Mouse (Mus musculus) heart, postnatal 36 days (tissue): Measurements from ENCODE around the gene Lpcat2. TPM values are rescaled to one million over a fixed set of nuclear protein-coding genes. Genes with fewer than 3 reads are reported as not detected.
A peak's percentile ranks its signal among the peaks of the same experiment; 100 is the strongest.
"Not testable (repeated sequence)": the region's sequence is repeated elsewhere in the genome, so short reads cannot be mapped to it uniquely, and the experiment has no call there.

ENCODE experiments used
- DNase-seq, 2 experiments: peaks; one replicate each; pipeline ENCODE4 v3.0.0; 2021 to 2022
- intact Hi-C: fragments of 180-260 bp; cut with DNase I; formaldehyde crosslinking; loops from one replicate; pipeline ENCODE4 v1.15.1; 2025
- total RNA-seq, 2 experiments: library from RNA; stranded (reverse); gene quantifications; 2 replicates each; pipeline ENCODE4 v1.2.3; 2021

The Lpcat2 gene
- total RNA-seq, 2 experiments from 2014 or later, result 1.2 to 1.6 TPM

- intact Hi-C loops, result no loop called here
- DNase-seq, result no peak
Observed at GRCm38 (mm10) chr8:92851381-92851780, 3.8 kb upstream of the Lpcat2 start.

DNA sequence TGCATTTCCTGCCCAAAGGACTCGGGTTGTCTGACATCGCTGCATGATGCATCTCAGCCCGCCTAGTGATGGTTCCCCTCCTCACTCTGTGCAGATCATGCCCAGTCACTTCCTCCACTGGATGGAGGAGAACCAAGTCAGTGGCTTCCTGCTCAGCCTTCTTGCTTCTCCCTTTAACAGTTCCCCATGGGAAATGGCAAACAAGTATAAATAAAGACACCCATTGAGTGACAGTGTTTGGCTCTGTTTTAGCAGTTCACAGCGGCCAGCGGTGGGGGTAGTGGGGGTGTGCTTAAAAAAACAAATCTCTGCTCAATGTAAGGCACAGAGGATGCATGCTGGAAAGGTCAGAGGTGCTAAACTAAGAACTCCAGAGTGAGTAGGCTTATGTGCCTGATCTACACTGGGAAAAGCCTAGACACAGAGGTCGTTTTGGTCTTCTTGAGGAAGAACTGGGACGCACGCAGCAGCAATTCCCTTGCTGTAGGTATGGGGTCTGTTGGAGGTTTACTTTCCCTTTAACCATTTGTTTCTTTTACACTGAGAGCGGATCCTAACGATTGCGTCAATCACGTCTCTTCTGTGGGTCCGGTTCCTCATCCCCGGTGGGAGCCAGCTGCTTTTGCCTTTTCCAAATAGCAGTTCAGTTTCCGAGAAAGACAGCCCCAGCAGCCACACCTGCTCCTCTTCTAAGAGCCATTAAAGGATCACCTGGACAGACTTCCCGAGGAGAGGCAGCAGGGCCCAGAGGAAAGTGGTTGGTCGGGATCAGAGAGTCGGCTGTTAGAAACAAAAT lies 1.8 kb upstream of the Lpcat2 start:
- DNase-seq, result no peak

GRCm38 (mm10) chr8:92854673-92855072 lies 466 bp upstream of the Lpcat2 start:
- DNase-seq, result no peak
- intact Hi-C loops, result no loop called here

More for the DNA sequence above, 1.8 kb upstream of the Lpcat2 start:
- intact Hi-C loops, result loop anchor here (2.0 kb wide), 1 partner anchor 17 kb away; no protein-coding TSS in a partner anchor

DNA sequence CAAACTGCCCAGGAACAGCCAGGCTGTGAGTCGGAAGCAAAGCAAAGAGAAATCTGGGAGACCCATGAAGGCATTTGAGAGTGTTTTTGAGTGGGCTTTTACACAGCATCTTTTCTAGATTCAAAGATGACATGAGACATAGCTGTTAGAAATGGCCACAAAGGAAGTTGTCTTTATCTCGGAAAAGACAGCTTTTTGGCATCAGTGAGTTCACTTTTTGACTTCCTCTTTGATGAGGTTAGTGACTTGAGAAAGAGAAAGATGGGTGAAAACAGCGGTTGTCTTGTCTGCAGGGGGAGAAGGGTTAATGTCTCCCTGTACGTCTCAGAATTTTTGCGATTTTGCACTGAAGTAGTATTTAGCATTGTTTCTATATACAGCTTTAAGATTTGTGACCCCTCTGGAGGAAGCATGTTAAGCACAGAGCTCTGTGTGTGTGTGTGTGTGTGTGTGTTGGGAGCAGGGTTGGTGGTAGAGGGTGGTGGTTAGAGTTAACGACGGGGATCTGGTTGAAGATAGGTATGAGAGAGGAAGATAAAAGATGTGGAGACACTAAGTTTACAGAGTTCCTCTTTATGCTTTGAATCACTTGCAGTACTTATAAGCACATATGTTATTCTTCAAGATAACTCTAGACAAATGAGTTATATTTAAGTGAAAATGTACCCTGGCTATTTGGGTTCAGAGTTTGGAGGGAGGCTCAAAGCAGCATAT lies 1.3 kb downstream of the Lpcat2 start:
- no peak for DNase-seq
- intact Hi-C loops, result no loop called here

DNA sequence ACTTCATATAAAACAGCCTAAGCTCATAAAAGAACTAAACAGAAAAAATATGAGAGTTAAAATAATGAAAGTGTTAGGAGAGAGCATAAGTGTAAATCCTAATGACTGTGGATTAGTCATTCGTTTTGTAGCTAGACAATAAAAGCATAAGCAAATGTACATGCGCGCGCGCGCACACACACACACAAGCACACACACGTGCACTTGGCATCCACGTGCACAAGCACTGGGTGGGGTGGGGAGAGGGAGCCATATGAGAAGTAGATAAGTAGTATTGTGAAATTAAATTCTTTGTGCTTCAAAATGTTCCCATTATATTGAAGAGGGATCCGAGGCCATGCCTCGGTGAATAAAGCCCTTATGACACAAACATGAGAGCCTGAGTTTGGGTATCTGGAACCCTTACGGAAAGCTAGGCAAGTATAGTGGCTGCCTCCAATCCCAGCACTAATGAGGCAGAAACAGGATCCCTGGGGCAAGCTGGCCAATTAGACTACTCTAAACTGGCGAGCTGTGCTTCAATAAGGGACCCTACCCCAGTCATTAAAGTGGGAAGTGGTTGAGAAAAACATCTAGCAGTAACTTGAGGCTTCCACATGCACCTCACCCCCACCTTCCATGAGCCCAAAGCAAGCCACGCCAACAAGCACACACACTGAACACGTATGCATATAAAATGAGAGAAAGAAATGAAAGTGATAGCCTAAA lies 3.5 kb downstream of the Lpcat2 start:
- intact Hi-C loops, result no loop called here
- DNase-seq, result no peak

- intact Hi-C loops, result no loop called here
- DNase-seq, result no peak
Observed at GRCm38 (mm10) chr8:92861977-92862376, 6.8 kb downstream of the Lpcat2 start.

DNA sequence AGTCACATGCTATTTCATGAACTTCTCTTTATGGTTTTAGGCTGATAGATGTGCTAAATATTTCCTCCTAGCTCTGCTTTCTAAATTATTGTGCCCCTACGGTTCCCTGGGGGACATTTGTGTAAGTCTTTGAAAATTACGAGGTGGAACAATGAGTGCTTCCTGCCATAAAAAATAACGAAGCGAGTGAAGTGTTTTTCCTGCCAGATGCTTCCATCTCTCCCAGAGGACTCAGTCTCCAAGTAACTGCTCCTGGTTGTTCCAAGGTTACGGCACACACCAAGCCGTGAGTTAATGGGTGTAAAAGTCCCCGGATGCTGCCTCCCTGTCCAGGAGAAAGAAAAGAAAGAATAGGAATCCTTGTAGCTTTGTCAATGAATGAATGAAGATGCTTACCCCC lies 15.1 kb downstream of the Lpcat2 start:
- intact Hi-C loops, result loop anchor here (2.0 kb wide), 1 partner anchor 17 kb away; no protein-coding TSS in a partner anchor
- DNase-seq, result no peak

- no peak for DNase-seq
- intact Hi-C loops, result no loop called here
Observed at GRCm38 (mm10) chr8:92872063-92872759, 17.1 kb downstream of the Lpcat2 start.

GRCm38 (mm10) chr8:92875795-92876194 lies 20.7 kb downstream of the Lpcat2 start:
- intact Hi-C loops, result no loop called here
- no peak for DNase-seq

- intact Hi-C loops, result no loop called here
- DNase-seq, result no peak
Observed at GRCm38 (mm10) chr8:92881247-92881646, 26.1 kb downstream of the Lpcat2 start.

DNA sequence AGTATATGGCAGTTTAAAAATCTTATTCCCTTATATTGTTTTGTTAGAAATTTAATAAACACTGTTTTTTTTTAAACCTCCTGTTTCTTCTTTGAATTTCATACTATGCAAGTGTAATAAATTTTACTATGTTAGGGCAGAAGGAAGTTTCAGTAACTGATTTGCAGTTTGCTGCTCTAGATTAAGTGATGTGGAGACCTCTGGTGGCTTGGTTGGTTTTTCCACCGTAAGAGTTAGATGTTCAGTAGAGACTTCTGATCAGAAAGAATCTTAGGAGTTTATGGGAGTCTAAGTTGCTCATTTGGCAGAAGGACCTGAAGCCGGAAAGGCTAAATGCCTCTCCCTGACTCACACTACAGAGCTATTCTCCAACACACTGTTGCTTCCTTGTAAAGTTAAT lies 28.6 kb downstream of the Lpcat2 start:
- intact Hi-C loops, result loop anchor here (1.0 to 2.0 kb wide), 2 partner anchors 65 to 115 kb away; no protein-coding TSS in a partner anchor
- DNase-seq, result peak; percentile 24 to 25

DNA sequence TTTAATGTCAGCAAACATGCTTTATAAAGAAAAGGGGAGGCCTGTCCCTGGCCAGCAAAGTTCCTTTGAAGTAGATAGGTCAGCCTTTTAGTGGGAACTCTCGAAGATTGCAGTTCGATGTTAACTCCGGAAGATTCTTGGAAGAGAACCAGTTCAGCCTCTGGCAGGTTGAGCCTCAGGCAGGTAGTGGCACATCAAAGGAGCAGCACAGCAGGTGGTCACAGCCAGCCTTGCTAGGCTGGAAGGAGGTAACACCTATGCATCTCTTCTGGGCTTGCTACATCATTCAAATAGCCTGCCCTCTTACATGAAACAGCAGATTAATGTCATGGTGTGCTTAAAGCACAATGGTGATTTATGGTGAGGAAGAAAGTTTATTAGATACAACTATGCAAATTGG lies 37.1 kb downstream of the Lpcat2 start:
- DNase-seq, intact Hi-C loops: not testable (repeated sequence)

GRCm38 (mm10) chr8:92893870-92894269 lies 38.7 kb downstream of the Lpcat2 start:
- intact Hi-C loops, result no loop called here
- no peak for DNase-seq

- intact Hi-C loops, result loop anchor here (5.0 kb wide), 1 partner anchor 1282 kb away; the partner anchor contains the start of gene Mt1
- no peak for DNase-seq
Observed at GRCm38 (mm10) chr8:92895053-92895452, 39.9 kb downstream of the Lpcat2 start.

DNA sequence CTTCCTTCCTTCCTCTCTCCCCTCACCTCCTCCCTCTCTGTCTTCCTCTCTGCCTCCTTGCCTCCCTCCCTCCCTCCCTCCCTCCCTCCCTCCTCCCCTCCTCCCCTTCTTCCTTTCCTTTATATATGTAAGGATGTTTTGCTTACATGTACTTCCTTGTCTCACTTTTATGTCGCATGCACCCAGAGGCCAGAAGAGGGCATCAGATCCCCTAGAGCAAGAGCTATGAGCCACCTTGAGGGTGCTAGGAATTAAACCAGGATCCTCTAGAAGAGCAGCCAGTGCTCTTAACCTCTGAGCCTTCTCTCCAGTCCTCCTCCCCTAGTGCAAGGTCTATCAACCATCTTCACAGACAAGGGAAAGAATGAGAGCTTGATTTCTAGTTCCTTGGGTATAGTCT lies 40.9 kb downstream of the Lpcat2 start:
- intact Hi-C loops, result loop anchor here (5.0 kb wide), 1 partner anchor 1281 kb away; the partner anchor contains the start of gene Mt1
- no peak for DNase-seq

DNA sequence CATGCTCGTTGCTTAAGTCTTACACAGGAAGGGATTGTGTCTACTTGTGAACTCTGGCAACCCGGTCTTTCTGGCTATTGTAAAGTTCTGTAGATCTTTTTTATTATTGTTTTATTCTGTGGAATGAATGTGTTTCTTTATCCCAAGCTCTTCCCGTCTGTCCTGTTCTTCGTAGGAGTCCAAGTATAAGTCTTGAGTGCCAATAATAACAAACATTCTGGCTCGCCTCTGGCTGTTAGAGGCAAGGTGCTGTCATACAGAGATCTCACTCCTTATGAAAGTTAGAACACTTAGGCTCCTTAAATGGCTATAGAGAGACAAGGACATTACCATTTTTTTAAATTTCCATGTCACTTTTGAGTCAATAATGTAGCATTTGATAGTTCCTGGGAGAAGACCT lies 41.5 kb downstream of the Lpcat2 start:
- DNase-seq, result no peak
- intact Hi-C loops, result loop anchor here (5.0 kb wide), 1 partner anchor 1281 kb away; the partner anchor contains the start of gene Mt1

GRCm38 (mm10) chr8:92897794-92898193 lies 42.7 kb downstream of the Lpcat2 start:
- DNase-seq, result no peak
- intact Hi-C loops, result loop anchor here (5.0 kb wide), 1 partner anchor 1280 kb away; the partner anchor contains the start of gene Mt1

DNA sequence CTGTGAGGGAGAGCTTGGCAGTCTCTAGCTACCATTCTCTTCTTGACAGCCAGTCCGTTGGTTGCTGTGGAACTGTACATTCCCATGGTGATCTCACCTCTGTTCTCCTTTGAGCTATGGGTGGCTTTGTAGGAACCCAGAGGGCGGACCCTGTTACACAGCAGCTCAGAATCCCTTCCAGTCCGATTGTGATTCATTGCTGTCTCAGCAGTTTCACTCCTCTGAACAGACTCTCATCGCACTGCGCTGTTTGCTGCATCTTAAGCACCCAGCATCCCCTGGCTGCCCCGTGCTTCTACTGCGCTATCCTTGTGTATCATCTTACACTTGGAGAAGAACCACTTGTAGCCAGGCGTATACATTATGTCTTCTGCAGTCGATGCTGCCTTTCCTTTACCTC lies 44.5 kb downstream of the Lpcat2 start:
- DNase-seq, result no peak
- intact Hi-C loops, result loop anchor here (5.0 kb wide), 1 partner anchor 1278 kb away; the partner anchor contains the start of gene Mt1

GRCm38 (mm10) chr8:92901107-92901506 lies 46.0 kb downstream of the Lpcat2 start, which contains the start of gene Capns2:
TSS of gene Capns2 (plus strand) at chr8:92901407.
- intact Hi-C loops, result no loop called here
- no peak for DNase-seq

GRCm38 (mm10) chr8:92902981-92903380 lies 47.8 kb downstream of the Lpcat2 start:
- no peak for DNase-seq
- intact Hi-C loops, result no loop called here
